Mouse (Mus musculus): ENCODE measurements around the gene Xrcc5.

Gene Xrcc5

GRCm38 (mm10) chr1:72316409-72316808 is 9.2 kb downstream of the Xrcc5 start:
- DNase-seq: no peak

DNA sequence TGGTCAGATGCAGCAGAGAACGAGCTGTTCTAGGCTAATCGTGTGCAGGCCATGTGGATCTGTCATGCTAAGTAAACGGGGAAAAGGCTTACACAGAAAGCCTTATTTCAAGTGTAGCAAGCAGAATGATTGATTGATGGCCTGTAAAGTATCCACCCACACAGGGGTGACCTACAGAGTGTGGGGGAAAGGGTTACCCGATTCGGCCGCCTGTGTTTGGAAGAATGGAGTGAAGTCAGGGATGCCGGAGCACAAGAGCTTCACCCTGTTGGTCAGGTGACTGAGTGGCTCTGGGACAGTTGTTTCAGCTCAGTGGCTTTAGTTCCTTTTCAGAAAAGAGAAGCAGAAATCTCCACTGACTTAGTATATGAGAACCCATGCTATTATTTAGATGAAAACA is 9.7 kb downstream of the Xrcc5 start:
- no peak for DNase-seq

GRCm38 (mm10) chr1:72320759-72321158 is 13.5 kb downstream of the Xrcc5 start:
- no peak for DNase-seq

DNA sequence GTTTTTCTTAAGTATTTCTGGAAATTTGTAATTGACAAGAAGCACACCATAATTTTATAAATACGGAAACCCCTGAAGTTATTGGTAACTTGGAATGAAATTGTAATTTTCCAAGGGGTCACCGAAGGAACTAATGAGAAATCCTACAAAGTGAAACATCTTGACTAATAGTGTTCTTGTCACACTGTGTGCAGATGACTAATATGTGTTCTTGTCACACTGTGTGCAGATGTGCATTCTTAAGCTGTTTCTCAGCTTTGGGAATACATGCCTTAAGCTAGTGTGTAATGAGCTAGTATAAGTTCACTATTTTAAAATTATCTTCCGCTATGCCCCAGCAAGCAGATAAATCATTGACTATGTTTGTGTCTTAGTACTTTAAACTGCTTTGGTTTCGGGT is 16.0 kb downstream of the Xrcc5 start:
- DNase-seq: no peak

DNA sequence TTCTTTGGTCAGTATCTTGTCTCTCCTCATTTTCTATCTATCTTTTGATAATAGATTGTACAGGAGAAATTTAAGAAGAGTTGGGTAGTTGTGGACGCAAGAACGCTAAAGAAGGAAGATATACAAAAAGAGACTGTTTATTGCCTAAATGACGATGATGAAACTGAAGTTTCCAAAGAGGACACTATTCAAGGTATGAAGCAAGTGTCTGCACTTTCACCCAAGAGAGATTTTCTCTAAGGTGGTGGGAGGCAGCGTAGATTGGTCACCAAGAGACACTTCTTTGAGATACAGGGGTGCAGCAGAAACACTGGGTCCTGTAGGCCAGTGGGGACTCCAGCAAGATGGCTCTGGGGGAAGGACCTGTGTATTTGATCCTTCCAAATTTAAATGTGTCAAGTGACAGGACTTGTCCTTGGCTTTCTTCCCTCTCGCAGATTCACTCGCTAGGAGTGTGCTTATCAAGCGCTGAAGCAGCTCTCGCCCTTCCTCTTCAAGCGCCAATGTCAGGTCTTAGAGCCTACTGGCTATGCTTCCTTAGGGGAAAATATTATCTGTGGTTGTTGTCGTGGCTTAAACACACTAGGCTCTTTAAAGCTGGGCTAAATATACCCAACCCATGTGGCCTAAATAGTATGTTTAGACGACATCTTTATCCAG is 19.1 kb downstream of the Xrcc5 start:
- DNase-seq: no peak

DNA sequence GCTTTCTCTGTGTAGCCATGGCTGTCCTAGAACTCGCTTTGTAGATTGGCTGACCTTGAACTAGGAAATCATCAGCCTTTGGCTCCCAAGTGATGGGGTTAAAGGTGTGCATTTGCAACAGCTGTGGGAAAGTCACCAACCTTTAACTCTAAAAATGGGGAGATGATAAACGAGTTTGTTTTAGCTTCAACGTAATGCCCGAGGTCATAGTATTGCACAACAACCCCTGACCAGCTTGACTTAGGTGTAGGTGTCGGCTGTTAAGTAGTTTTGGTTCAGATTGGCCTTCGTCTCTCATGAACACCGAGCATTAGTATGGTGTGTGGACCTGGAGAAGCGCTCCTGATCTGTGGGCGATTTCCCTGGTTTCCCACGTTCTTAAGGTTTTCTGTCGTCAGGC is 27.6 kb downstream of the Xrcc5 start:
- DNase-seq: no peak

DNA sequence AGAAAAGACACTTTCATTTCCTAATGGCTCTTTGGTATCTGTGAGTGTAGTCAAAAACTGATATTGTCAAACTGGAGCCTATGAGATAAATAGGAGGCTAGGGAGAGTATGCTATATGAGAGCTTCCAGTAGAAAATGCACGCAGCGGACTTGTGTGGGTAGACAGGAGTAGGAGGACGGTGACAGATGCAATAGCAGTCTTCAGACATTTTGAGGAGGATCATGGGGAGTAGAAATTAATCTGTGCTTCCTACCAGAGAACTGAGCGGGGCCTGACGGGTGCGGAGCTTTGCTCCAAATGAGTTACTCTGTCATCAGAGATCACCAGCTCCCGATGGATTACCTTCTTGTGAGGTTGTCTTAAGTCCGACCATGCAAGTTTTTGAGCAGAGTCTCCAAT is 29.6 kb downstream of the Xrcc5 start:
- DNase-seq: no peak

DNA sequence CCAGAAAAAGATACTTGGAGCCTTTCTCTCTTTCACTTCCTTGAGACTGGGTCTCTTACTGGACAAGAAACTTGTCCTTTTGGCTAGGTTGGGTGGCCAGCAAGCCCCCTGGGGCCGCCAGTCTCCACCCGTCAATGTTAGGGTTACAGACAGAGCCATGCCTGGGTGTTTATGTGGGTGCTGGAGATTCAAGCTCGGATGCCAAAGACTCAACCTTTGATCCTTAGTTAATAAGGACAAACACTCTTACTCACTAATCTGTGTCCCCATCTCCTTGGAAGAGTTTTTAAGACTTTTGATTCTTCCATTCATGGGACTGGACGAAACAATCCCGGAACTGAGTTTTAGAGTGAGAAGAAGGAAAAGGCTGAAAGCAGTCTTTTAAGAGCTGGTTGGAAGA is 31.1 kb downstream of the Xrcc5 start:
- no peak for DNase-seq

GRCm38 (mm10) chr1:72347873-72348272 is 40.7 kb downstream of the Xrcc5 start:
- no peak for DNase-seq

DNA sequence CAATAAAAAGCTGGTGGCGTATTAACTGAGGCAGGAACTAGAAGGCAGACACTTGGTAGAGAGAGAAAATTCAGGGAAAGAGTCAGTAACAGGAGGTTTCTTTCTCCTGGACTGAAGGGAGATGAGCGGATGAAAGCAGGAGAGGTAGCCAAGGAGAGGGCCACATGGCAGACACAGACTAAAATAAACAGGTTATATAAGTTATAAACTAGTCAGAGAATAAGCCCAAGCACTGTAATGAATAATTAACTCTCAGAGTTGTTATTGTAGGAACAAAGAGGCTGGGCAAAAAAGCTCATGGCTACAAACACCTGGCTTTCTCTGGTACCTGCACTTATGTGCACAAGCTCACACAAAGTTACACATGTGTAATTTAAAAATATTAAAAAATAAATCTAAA is 47.6 kb downstream of the Xrcc5 start:
- no peak for DNase-seq

DNA sequence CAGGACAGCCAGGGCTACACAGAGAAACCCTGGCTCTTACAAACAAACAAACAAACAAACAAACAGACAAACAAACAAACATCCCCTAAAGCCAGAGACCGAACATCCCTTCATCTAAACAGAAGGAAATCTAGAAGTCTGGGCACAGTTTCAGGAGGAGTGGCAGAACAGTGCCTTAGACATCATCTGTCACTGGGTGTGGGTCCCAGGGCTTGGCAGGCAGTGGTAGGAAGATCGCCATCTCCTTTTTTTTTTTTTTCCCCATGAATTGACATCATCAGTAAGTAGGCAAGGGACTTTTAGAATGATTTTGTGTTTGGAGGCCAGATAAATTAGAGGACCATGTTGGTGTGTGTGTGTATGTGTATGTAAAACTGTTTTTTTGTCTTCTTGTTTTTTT is 51.0 kb downstream of the Xrcc5 start:
- DNase-seq: no peak

DNA sequence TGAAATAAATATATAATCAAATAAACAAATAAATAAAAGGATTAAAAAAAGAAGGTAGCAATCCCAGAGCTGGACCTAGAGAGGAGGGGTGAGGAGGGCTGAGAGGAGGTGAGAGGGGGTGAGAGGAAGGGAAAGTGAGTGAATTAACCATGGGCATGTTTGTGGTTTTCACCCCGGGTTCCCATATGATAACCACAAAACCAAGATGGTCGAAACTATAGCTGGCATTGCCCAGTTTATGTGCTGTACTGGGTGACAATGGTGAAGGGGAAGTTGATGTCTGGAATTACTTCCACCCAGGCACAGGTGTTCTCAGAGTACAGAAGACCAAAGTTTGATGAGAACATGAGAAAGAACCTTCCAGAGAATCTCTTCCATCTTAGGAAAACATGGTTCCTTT is 52.2 kb downstream of the Xrcc5 start:
- DNase-seq: no peak

DNA sequence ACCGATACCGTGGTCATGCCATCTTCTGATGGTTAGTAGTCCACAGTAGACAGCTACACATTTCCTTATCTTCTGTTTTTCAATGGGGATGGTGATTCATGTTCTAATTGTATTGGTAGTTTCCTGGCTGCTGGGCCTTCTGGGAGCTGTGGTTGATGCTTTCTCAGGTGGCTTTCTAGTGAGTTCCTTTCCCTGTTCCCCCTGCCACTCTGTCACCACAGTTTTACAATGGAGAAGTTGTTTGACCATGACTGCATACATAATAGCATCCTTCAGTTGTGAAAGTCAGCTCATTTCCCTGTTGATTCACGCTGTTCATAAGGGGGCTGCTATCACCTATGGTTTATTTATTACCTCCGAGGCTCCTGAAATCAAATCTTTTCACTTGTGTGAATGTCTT is 53.6 kb downstream of the Xrcc5 start:
- no peak for DNase-seq

- no peak for DNase-seq
Measured at GRCm38 (mm10) chr1:72364661-72365060, 57.4 kb downstream of the Xrcc5 start.

DNA sequence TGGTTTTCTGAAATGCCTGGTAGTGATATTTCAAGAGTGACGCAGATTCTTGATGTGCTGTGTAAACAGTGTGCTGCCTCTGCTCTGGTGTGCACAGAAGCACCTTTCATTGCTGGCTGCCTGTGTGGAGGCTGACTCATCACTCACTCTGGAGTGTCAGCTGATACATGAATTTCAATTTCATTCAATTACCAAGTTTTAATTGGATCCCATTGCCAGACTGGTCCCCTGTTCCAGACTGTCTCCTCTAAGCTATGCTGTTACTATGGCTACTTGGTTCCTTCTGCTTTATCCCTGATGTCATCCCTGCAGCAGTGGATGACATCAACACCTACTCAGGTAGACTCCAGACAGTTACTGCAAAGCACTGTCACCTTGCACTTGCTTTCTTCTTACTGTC is 65.3 kb downstream of the Xrcc5 start:
- no peak for DNase-seq

DNA sequence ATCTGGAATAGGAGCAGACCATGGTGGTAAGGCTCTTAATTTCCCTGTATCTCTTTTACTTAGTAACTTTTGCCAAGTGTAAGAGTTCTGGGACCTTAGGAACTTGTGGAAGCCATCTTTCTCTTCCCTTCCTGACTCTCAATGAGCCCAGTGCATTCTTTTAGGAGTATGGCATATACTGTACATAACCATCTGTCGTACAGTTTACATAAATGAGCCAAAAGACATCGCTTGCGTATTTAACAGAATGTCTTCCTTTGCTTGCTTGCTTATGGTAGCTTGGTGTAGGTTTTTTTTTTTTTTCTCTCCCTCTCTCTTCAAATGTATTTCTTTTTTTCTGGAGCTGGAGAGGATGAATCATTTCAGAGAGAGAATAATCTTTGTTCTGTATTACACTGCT is 65.7 kb downstream of the Xrcc5 start:
- DNase-seq: no peak

GRCm38 (mm10) chr1:72373648-72374047 is 66.4 kb downstream of the Xrcc5 start:
- no peak for DNase-seq

- DNase-seq: no peak
Measured at GRCm38 (mm10) chr1:72374049-72374448, 66.8 kb downstream of the Xrcc5 start.

DNA sequence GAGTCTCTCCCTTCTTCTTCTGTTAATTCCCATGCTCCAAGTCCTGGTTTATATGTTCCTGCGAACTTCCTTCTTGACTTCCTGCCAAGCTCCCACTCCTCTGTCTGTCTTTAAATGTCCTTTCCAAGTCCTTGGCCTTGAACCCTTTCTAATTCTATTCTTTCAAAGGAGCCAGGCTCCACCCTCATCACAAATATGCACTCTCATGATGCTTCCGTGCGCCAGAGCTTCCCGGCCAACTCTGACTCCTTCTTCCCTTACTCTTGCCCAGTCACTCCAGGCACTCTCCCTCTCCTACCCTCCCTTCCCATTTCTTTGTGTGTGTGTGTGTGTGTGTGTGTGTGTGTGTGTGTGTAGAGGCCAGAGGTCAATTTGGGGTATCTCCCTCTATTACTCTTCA is 70.9 kb downstream of the Xrcc5 start:
- no peak for DNase-seq

DNA sequence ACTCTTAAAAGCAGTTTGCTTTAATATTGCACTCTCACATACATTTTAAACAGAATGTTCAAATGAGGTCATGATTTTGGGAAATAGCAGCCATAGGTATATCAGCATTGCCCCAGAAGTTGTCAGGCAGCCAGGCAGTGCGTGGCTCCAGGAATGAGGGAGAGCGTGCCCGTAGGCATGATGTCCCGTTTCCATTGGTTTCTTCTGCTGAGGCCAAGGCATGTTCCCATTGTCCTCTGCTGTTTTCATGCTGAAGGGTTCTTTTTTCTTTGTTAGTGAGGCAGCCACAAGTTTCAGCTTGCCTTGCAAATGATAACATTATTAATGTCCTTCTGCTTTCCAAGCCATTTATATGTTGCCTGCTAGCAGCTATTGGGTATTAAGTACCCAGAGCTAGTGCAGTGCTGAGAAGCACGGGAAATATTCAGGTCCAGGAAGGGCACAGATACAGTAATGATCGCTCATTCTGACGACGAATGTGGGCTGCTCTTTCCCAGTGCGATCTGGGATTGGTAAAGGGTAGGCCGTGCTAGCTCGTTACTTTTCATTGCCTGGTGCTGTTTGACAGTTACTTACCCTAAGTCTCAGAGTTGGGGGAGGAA is 72.6 kb downstream of the Xrcc5 start:
- DNase-seq: no peak

- DNase-seq: no peak
Measured at GRCm38 (mm10) chr1:72380544-72380943, 73.3 kb downstream of the Xrcc5 start.

DNA sequence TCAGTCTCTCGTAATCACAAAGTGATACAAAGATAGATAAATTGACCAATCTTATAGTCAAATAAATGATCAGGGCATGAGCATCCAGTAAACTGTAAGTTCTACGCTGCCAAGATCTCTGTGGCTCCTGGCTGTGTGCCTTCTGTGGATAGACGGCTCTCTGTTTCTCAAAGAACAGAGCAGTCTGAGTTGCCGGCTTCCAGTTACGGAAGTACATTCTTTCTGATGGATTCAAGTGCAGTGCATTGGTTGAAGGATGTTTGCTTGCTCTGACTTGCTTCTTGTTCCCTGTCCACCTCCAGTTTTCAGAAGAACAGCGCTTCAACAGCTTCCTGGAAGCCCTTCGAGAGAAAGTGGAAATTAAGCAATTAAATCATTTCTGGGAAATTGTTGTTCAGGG is 75.8 kb downstream of the Xrcc5 start:
- DNase-seq: no peak

GRCm38 (mm10) chr1:72383651-72384050 is 76.4 kb downstream of the Xrcc5 start:
- no peak for DNase-seq

- no peak for DNase-seq
Measured at GRCm38 (mm10) chr1:72390420-72390819, 83.2 kb downstream of the Xrcc5 start.

- DNase-seq: no peak
Measured at GRCm38 (mm10) chr1:72399720-72400401, 92.6 kb downstream of the Xrcc5 start.
